Mouse (Mus musculus): ENCODE measurements around the gene Mynn. TPM values are rescaled to one million over a fixed set of nuclear protein-coding genes. Genes with fewer than 3 reads are reported as not detected.

Gene Mynn
- polyA plus RNA-seq (2012; rRNA removed), result 4.5 and 7.5 TPM in 2 replicates

DNA sequence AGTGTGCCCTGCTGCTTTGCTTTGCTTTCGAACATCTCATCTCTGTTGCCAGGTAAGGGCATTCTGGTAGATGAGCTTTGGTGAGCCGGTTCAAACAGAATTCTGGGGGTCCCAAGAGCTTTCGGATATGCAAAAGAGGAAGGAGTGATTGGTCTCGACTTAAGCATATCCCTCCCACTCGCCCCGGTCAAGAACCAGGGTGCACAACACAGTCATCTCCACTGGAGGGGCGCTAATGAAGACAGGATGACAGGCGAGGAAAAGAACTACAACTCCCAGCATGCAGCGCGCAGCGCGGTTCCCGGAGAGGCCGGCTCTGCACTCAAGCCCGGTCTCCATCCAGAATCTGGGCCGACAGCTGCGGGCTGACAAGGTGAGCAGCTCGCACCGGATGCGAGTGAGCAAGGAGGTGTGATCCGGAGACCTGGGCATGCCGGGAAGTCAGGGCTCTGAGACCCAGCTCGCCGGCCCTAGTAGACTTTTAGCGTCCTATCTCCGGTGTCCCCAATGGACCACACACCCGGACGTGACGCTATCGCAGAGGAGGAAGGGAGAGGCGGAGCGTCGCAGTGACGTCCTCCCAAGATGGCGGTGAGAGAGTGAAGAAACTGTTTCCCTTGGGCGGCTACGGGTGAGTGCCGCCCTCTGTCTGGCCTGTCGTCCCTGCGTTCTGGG is at the start of gene Mynn:
Mynn (plus strand) TSS at position 1 of the 675 bp plus-strand sequence.

DNA sequence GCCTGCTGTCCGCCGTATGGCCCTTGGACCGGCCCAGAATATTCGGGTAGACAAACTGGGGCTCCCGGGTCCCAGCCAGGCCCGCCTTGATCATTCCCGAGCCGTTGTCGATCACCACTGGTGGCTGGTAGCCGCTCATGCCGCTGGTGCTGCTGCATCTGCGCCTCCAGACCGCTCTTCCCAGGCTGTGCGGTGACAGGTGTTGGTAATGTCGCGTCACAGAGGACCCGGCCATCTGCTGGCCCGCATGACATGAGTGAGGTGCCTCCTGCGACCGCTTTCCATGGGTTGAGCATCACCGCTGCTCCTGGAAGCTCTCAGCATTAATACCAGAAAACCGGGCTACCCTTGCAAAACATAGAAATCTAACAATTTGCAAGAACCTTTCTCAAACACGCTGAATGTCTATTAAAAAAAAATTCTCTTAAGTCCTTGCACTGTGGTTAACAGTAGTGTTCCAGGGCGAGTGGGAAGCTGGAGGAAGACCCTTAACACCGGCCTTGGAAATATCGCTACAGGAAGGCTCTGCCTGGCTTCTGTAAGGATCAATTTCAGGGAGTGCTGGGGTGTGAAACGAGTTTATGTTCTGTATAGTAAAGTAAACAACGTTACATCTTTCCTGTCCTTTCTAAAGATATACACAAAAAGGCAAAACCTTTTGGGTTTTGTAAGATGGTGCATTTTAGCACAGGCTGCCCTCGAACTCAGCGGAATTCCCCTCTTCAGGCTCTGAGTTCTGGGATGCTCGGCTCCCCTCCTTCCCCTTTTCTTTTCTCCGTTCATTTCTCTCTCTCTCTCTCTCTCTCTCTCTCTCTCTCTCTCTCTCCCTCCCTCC is 1.9 kb upstream of the Mynn start, which contains the start of gene Actrt3:
Actrt3 (minus strand) TSS at position 229 of the 835 bp plus-strand sequence.

DNA sequence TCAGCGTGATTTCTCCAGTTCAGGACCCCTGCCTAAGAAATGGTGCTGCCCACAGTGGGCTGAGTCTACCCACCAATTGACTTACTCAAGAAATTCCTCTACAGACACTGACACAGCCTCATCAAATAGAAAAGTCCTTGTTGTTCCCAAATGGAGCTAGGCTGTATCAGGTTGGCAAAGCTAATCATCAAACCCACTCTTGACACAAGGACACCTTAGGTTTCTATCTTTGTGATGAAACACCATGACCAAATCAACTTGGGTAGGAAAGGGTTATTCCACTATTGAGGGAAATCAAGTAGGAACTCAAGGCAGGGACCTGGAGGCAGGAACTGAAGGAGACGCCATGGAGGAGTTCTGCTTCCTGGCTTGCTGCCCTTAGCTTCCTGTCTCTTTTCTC is 42.3 kb downstream of the Mynn start, which contains the start of gene Lrriq4:
Lrriq4 (plus strand) TSS at position 301 of the 400 bp plus-strand sequence.

DNA sequence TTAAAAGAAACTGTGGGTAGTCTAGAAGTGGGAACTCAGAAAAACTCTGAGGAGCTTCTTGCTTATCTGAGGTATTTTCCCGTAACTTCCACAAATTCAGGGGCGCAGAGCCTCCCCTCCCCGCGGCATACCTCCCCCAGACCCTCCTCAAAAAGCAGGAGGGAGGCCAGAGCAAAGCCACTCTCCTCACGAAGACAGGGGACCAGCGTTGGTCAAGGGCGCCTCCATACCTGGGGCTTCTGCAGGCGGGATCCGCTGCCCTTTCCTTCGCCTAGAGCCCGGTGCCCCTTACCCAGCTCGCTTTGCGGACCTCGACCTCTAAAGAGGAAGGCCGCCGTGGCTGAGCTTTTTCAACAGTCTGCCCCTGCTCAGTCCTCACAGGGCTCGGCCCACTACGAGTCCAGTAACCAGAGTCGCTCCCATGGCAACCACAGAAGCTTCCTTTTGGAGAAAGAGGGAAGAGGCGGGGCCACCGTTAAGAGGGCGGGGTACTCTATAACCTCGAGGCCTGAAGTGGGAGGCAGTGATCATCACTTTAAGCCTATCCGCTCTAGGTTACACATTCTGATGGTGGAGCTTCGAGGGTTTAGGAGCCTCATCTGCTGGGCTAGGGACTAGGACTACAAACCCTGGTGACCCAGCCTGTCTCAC is 45.7 kb downstream of the Mynn start, which contains the start of gene Lrrc34:
Lrrc34 (minus strand) TSS at position 430 of the 651 bp plus-strand sequence.

Other genes with a start within 250 kb of the Mynn start
- 14.3 and 15.9 TPM in 2 replicates for gene Mecom, start 54.1 kb upstream of the Mynn start, polyA plus RNA-seq (2012; rRNA removed)
- 0.09 TPM in 1 of 2 replicates, not detected in the other for gene Actrt3, start 2.1 kb upstream of the Mynn start, polyA plus RNA-seq (2012; rRNA removed)
- not detected in 2 replicates for gene Lrriq4, start 42.4 kb downstream of the Mynn start, polyA plus RNA-seq (2012; rRNA removed)
- not detected in 2 replicates for gene Lrrc34, start 45.8 kb downstream of the Mynn start, polyA plus RNA-seq (2012; rRNA removed)
- 7.1 and 8.2 TPM in 2 replicates for gene Lrrc31, start 97.8 kb downstream of the Mynn start, polyA plus RNA-seq (2012; rRNA removed)
- not detected in 2 replicates for gene Samd7, start 144.2 kb downstream of the Mynn start, polyA plus RNA-seq (2012; rRNA removed)
- gene Sec62, start 190.8 kb downstream of the Mynn start, polyA plus RNA-seq (2012; rRNA removed), result 6.2 TPM in 2 replicates